Mouse (Mus musculus) T-cell, adult 2 months (primary cell): ENCODE data around the gene Selenbp1.
"Not testable (repeated sequence)": the region's sequence is repeated elsewhere in the genome, so short reads cannot be mapped to it uniquely, and the experiment has no call there.

ENCODE experiments used
- DNase-seq: peaks from one replicate; pipeline ENCODE4 v3.0.0; 2022; ENCODE audit warnings: low spot score

Gene Selenbp1

DNA sequence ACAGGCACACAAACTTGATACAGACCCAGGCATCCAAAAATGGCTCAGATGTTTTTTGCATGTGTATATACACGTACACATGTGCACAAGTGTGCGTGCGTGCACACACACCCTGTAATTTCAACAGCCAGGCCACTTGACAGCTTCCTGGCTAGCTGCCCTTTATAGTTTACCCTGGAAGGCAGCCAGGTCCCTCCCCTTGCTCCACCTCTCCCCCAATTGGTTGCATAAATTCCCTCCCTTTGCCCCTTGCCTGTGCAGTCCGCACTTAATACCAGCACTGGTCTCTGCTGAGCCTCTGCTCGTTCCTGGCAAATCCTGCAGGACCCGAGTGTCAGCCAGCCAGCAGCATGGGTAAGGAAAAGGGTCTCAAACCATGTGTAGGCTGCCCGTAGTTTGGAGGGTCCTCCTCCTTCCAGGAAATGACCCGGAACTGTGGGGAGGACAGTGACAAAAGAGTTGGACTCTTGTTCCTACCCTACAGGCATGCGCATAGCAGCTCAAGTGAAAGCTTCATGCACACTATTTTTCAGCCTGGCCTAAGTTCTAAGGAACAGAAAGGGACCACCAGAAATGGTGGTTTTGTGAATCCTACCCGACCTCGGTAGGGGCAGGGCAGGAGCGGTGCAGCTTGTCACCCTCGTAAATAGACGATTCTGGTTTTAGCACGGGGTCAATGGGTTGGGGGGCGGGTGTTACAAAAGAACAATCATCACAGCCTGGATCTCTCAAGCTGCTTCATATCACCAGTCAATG is at the start of gene Selenbp1:
Gene Selenbp1, plus strand, starts transcription at position 248 of the 756 bp plus-strand sequence.
- no peak for DNase-seq

DNA sequence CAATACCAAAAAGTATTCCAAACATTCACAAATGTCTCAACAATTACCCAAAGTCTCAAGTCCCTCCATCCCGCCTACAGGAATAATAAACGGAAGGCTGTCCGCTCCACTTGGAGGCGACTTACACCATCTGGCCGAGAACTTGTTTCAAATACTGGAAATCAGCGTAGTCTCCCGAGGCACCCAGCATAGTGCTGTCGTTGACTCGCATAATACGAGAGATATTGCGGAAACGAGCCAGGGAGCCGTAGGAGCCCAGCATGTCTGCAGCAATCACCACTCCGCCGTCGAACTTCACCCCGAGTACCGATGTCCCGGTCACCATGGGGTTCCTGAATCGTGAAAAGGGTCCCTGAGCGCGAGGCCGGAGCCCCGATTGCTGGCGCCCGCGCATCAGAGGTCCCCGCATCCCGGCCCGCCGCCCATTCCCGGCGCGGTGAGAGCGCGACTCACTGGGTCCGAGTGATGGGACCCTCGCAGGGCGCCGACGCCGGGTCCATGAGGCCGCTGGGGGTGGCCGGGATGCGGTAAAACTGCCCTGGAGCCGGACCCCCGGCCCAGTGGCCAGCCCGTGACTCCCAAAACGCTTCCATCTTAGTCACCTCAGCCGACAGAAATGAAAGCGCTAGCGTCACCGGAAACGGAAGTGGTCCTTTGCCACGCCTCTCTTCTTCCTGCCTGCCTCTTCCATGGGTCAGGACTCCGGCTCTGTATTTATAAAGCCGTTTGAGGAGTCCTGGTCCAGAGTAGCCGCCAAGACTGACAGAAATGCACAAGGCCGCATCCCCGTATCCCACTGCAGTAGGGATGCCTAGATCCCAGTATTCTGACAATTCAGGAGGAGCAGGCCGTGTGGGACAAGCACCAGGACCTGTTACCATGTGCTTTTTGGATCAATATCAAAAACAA is 46.3 kb upstream of the Selenbp1 start, which contains the start of gene Psmb4:
Gene Psmb4, minus strand, starts transcription at position 646 of the 909 bp plus-strand sequence.
- peak; percentile 83 for DNase-seq

DNA sequence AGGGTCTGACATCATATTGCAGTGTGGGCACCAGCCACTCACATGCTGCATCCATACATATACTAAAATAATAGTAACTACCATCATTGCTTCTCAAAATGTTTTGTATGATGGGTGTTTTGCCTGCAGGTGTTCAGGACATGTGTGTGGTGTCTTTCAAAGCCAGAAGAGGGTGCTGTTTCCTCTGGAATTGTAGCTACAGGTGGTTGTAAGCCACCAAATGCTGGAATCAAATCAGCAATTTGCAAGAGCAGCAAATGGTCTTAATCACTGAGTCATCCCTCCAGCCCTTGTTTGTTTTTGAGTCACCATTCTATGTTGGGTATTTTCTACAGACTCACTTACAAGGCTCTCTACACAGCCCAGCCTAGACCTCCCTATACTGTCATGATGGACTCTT is 44.3 kb upstream of the Selenbp1 start:
- DNase-seq = peak; percentile 19

DNA sequence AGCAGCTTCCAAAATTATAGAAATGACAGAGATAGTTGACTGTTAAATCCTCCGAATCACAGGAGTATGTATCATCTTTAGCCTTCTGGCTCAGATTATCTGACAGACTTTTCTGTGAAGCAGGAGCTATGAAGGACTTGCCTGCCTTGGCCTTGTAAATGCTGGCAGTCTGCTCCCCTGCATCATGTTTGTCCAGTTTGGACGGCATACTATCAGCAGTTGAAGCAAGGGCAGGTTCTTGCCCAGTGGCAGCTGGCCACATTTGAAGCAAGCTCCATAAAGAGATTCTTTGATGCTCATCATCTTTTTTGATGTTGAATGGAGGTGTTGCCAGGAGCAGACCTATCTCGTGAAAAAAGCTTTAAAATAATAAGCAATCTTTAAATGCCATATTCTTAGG is 38.8 kb upstream of the Selenbp1 start:
- no peak for DNase-seq

DNA sequence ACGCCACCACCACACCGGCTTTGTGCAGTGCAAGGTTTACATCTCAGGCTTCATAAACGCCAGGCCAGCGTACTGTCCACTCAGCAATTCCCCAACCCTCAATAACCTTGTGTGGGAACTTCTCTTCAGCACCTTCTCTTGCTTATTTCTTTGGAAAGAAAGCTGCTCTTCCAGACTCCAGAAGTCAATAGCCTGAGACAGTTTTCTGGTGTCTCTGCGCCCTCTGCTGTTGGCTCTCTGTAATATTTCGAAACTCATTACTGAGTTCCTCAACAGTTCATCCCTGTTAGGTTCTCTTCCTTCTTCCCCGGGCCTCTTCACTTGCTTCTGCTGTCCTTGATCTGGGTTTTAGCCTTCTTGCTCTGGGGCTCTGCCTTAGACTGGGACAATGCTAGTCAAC is 30.1 kb upstream of the Selenbp1 start:
- DNase-seq = peak; percentile 37

DNA sequence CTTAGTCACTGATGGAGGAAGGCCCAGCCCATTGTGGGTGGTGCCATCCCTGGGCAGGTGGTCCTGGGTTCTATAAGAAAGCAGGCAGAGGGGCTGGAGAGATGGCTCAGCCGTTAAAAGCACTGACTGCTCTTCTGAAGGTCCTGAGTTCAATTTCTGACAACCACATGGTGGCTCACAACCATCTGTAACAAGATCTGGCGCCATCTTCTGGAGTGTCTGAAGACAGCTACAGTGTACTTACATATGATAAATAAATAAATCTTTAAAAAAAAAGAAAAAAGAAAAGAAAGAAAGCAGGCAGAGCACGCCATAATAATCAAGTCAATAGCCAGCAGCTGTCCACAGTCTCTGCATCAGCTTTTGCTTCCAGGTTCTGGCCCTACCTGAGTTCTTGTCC is 28.1 kb upstream of the Selenbp1 start:
- DNase-seq = not testable (repeated sequence)

DNA sequence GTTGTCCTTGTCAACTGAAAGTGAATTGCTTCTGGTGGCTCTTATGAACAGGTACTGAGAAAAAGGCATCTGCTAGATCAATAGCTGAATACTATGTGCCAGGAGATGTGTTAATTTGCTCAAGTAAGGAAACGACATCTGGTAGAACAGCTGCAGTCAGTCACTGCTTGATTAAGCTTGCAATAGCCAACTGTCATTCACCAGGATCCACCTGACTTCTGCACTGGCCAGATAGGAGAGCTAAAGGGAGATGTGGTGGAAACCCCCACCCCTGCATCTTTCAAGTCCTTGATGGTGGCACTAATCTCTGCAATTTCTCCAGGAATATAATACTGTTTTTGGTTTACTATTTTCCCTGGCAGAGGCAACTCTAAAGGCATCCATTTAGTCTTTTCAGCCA is 26.4 kb upstream of the Selenbp1 start:
- DNase-seq = no peak

DNA sequence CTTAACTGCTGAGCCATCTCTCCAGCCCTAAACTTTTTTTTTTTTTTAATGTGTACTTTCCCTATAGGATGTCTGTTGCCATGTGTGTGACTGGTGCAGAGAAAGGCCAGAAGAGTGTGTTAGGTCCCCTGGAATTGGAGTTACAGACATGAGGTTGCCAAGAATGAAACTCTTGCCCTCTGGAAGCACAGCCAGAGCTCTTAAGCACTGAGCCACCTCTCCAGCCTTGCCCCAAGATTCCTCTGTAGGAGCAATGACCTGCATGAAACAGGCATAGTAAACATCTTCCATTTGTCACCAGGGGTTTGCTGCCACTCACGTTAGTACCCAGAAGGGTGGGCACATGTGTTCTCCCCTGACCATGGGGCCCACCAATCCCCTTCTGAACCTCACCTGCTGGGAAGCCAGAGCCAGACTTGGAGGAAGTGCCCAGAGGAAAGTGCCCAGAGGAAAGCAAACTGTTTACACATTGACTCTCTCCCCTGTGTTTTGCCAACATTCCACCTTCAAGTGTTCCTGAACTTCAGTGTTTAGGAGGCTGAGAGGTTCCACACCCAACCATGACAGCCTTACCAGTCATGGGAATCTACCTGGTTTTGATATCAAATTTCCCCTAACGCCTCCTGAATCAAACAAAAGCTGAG is 21.7 kb upstream of the Selenbp1 start:
- no peak for DNase-seq

DNA sequence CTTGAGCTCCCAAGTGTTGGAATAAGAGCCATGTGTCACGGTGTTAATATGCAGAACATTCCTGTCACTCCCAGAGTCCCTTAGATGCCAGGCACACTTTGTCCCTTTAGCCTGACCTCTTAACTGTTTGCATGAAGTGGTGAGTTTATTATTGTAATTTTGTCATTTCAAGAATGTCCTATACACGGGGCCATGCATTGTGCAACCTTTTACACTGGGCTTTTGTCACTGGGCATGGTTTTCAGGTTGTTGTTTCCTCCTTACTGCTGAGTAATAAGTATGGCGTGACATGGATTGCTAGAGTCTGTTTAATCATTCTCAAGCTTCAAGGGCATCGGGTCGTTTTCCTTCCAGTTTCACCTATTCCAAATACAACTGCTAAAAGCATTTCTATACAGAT is 19.1 kb upstream of the Selenbp1 start:
- DNase-seq = no peak

DNA sequence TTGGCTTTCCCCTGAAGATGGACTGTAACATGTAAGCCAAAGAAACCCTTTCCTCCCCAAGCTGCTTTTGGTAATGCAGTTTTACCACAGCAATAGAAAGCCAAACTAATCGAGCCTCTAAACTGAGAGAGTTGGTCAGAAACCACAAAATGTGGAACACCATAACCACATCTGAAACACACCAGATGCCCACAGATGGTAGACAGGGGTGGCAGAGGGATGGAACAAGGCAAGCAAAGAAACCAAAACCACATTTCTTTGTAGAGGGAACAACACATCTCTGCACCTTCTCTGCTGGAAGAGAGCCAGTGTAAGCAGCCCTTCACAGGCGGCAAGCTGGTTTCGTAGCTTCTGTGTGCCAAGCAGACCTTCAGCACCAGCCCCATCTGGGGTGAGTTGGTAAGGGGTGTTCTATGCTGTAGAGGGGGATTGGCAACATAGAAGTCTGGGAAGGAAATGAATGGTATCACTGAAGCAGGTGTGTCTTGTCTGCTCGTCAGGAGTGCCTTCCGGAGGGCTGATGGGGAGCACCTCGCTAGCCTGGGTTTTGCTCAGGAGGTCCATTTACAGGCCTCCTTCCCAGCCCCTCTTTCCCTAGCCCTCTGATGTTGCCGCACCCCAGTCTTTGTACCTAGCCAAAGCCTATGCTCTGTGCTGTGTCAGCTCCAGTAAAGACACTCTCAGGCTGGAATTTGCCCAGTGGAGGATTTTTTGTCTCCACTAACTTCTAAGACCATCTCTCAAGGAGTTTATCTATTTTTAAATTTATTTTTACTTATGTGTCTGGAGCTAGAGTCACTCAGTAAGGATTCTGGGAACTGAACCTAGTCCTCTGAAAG is 16.7 kb upstream of the Selenbp1 start:
- DNase-seq = peak; percentile 67

DNA sequence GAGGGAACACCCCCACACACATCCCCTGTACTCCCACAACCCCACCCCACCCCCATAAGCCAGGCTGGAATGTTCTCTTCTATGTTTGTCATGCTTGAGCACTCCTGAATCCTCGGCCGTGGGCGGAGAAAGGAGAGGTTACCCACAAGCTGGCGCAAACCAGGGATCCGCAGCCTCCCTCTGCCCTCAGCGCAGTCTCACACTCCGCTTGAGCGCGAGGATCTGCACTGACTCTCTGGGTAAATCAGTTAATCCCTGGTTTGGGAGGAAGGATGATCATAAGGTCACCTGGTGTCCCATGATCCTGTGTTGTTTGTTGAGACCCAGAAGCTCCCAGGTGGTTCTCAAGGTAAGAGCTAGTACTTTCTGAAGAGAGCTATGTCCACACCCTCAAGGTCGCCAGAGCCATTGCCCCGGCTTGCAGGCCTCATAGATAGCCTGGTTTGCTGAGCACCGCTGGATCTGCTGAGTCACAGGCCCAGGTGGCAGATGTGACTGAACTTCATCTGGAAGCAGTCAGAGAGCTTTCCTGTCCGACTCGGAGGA is 15.0 kb upstream of the Selenbp1 start:
- no peak for DNase-seq

DNA sequence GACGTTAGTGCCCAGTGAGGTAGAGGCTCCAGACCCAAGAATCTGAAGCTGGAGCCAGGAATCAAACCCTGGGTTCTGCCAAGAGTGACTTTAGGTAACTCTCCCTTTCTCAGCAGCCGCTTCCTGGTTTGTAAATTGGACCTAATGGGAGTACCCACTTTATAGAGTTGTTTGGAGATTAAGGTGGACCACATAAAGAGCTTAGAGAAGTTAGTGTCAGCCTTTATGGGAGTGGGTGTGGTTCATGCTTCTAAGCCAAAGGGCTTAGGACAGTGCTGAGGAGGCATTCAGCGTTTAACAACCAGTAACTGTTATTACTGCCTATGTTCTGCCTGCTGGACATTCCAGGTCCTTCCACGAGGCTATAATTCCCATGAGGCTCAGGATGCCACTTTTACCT is 14.0 kb upstream of the Selenbp1 start:
- no peak for DNase-seq

DNA sequence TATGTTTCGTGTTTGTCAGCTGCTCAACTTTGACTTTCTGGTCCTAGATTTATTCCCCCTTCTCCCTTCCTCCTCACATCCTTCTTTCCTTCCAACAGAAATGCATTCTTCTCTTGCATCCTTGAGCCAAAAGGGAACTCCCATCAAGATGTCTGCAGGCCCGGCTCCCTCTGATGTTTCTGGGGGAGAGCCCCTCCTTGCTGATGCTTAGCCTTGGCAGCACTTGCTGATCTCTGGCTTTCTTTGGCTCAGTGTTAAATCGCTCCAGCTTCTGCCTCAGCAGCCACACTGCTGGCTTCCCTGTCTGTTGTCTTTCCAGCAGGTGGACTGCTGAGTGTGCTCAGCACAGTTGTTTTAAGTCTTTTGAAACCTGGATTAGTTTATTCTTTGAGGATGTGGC is 11.8 kb upstream of the Selenbp1 start:
- no peak for DNase-seq

DNA sequence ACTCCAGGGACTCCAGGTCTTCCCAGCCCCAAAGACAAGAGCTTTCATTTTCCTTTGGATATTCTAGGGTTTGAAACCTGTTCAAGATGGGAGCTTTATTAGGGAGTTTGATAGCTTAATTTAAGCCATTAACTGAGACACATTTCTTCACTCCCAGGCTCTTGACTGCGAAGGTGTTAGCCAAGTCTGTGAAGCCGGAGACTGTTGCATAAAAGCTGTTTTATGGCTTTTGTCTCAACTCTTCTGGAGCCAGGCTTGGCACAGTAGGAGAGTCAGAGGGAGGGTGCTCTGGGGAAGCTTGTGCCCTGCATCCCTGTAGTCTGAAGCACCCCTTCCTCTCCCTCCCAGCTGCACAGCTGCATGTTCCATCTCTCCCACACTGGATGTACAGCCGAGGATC is 10.5 kb upstream of the Selenbp1 start:
- DNase-seq = no peak

DNA sequence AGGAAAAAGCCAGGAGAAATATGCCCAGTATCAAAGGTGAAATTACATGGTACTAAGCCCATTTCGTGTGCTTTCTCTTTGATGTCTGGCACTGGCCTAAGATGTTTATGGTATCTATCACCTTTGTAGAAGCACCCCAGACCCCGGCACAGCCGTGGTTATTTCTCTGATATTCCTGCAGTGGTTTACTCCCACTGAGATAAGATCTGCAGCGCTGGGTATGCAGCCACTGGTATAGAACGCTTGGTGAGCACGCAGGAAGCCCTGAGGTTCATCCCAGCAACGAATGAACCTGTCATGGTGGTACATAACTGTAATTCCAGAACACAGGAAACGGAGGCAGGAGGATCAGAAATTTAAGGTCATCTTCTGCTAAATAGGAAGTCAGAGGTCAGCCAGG is 8.2 kb upstream of the Selenbp1 start:
- DNase-seq = no peak

DNA sequence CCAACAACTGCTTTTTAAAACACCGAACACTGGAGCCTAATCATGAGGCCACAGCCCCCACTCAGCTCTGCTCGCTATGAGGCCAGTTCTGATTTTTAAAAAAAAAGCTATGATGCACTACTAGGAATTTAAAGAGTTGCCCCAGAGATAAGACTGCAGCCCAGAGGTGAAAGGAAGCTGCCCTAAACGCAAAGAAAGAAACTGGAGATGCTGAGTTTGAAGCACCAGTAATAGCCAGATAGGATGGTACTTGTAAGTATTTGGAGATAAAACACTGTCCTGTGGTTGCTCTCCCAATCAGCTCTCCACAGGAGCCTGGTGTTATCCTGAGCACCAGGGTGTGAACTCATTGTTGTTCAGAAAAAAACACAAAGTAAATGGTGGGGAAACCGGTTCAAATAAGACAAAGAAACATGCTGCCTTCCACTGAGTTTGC is 6.5 kb upstream of the Selenbp1 start:
- DNase-seq = not testable (repeated sequence)

DNA sequence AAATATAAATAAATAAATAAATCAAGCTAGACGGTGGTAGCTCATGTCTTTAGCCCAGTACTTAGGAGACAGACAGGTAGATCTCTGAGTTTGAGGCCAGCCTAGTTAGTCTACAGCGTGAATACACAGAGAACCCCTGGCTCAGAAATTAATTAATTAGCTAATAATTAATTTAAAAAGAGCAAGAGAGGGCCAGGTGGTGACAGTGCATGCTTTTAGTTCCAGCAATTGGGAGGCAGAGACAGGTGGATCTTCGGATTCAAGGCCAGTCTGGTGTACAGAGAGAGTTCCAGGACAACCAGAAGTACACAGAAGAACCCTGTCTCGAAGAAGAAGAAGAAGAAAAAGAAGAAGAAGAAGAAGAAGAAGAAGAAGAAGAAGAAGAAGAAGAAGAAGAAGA is 3.9 kb upstream of the Selenbp1 start:
- not testable (repeated sequence) for DNase-seq

DNA sequence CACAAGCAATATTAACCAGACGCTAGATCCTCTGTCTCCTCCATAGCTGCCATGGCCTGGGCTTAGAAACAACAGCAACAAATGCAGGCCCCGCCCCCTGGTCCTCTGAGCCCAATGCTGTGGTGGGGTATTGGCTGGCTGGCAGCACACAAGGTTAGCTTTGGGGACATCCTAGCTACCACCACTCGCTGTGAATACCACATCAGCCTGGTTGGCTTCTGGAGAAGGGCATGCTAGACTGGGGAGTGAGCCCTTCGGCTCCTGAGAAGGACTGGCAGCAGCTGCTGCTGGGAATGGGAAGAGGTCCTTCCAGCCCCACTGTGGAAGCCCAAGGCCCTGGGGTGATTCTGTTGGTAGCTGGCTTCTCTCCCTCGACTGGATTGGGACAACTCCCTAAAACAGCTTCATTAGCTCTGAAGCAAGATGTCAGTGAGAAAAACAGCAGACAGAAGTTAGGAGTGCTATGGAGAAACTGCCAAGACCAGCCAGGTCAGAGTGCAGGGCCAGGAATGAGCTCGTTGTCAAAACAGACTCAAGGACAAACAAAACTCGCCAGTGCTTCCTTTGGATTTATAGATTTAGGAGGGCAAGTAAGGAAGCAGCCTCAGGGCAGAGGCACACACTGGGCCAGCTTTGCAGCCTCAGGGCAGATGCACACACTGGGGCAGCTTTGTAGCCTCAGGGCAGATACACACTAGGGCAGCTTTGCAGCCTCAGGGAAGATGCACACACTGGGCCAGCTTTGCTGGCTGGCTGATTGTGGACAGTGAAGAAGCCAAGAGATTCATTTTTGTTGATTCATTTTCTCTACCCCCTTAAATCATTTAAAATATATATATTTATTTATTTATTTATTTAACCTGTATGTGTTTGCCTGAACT is 2.2 kb upstream of the Selenbp1 start:
- not testable (repeated sequence) for DNase-seq

DNA sequence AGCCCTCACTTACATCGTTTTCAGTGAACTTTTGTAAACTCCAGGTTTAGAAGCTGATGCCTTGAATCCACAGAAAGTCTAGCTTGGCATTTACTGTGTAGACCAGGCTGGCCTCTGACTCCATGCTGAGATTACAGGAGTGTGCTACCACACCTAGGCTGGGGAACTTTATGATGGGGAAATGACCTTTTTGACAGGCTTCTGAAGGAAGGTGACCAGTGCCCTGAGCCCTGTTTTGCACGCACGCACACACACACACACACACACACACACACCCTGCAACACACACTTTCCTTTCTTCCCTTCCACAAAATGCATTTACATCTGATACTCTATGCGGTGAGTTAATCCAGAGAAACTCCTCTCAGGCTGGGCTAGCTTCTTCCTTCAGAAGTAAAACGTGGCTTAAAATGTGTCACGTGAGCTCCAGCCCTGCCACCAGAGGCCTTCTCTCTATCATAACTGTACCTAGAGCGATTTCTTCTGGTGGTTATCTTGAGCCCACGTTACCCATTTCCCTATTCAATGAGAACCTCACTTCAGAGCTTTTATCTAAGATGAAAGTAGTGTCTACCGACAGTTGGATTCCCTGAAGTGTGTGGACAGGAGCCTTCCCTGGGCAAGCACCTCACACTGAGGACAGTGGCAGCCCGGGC is 1.3 kb upstream of the Selenbp1 start:
- not testable (repeated sequence) for DNase-seq

DNA sequence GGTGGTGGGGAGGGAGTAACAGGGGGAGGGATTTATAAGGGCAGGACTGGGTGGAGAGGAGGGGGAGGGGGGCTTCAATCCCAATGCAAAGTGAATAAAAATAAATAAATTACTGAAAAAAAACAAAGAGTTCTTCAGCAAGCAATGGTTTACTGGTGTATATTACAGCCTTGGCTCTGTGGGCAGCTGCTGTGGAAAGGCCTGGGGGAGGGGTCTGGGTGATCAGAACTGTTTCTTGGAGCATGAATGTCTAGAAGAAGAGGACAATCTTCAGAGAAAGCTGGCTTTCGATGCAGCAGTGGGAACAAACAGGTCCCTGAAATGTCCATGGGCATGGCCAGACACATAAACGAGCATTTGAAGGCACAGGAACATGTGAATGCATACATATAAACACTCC is 577 bp upstream of the Selenbp1 start:
- not testable (repeated sequence) for DNase-seq
